Mouse (Mus musculus): ENCODE results near the gene Mfn1.

DNA sequence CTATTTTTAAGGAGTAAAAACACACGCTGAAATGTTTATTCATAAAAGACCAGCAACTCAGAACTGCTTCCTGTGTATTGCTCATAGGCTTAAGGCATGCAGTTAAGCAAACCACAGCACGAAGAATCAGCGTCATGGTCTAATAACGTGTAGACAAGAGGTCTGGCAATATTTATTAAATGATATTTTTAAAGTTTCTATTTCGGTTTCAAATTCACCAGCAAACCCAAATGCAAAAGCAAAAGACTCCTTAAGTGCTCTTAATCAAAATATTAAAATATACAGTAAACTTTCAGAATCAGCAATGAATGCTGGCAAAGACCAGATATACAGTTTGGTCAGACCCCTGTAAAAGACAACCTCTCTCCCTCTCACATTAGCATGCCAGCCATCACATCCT is 86.1 kb downstream of the Mfn1 start:
- TF ChIP-seq GATA1 (IDR thresholded peaks at IDR 0.05; ENCODE audit: low read length) = no peak
- TF ChIP-seq TAL1 (IDR thresholded peaks at IDR 0.05; ENCODE audit: low read length) = no peak
